Mouse (Mus musculus) heart, postnatal 0 days (tissue): ENCODE measurements at regions not wholly inside any gene's neighbourhood (a gene's known extent, or its start where the extent isn't known, plus 50 kb on each side); places are given as distances from the start of the nearest gene placed in this dataset.

Source experiments
- ATAC-seq: fragments of 200-750 bp; cut with Nextera tagmentation; 2 replicates; pipeline ENCODE4 v1.8.0; 2017; ENCODE audit warnings: low read depth, moderate number of reproducible peaks, moderate library complexity; ENCODE audit not compliant: insufficient read depth
- DNase-seq: peaks from one replicate; pipeline ENCODE4 v3.0.0-alpha.2; 2016; ENCODE audit warnings: low spot score
- H3K27ac ChIP-seq: fragments of 300-500 bp; sonication (generic); 2 replicates; pipeline ENCODE4 v1.5.1; 2014; ENCODE audit warnings: low read depth, mild to moderate bottlenecking
- H3K27me3 ChIP-seq: fragments of 300-500 bp; sonication (generic); 2 replicates; pipeline ENCODE4 v1.6.1; 2014; ENCODE audit warnings: low read length, mixed read lengths; ENCODE audit not compliant: control insufficient read depth, insufficient read depth
- H3K36me3 ChIP-seq: fragments of 300-500 bp; sonication (generic); replicated peaks from 2 replicates; pipeline ENCODE4 v1.6.1; 2014; ENCODE audit warnings: low read length, mixed read lengths; ENCODE audit not compliant: control insufficient read depth, insufficient read depth
- H3K4me1 ChIP-seq: fragments of 300-500 bp; sonication (generic); 2 replicates; pipeline ENCODE4 v1.6.1; 2014; ENCODE audit warnings: antibody characterized with exemption; ENCODE audit not compliant: control insufficient read depth, insufficient read depth
- H3K4me2 ChIP-seq: fragments of 300-500 bp; sonication (generic); 2 replicates; pipeline ENCODE4 v1.6.1; 2014; ENCODE audit warnings: low read depth, mild to moderate bottlenecking, low read length, moderate library complexity
- H3K4me3 ChIP-seq: fragments of 300-500 bp; sonication (generic); 2 replicates; pipeline ENCODE4 v1.5.1; 2014; ENCODE audit warnings: low read depth, low read length
- H3K9ac ChIP-seq: fragments of 300-500 bp; sonication (generic); replicated peaks from 2 replicates; pipeline ENCODE4 v1.6.1; 2014; ENCODE audit warnings: low read depth, low read length, mixed read lengths
- H3K9me3 ChIP-seq: fragments of 300-500 bp; sonication (generic); replicated peaks from 2 replicates; pipeline ENCODE4 v1.6.1; 2016; ENCODE audit warnings: low read length; ENCODE audit not compliant: control insufficient read depth
- CTCF ChIP-seq: IDR thresholded peaks from 2 replicates; pipeline ENCODE4 v1.5.1; 2016; ENCODE audit warnings: antibody characterized with exemption, control low read depth, low read depth
- EP300 ChIP-seq: IDR thresholded peaks from 2 replicates; pipeline ENCODE4 v1.6.1; 2016; ENCODE audit warnings: antibody characterized with exemption, low read depth
- WGBS: fragments of 180-500 bp; shearing (Covaris S2); extraction: QIAGEN DNeasy Blood & Tissue Kit; methylation state at CpG from one replicate; pipeline ENCODE4 v1.1.7; 2014; 5-methylcytosine and 5-hydroxymethylcytosine counted together

- 72% methylated on average over 5 of the region's 5 CpGs for WGBS
- H3K4me2 ChIP-seq: no peak overlapping the region
- TF ChIP-seq CTCF (no peak), EP300 (no peak)
Measured at GRCm38 (mm10) chr15:10898309-10898708, 53.8 kb upstream of the C1qtnf3 start.

GRCm38 (mm10) chr15:10898715-10899486 lies 53.2 kb upstream of the C1qtnf3 start:
- TF ChIP-seq CTCF: no peak
- no peak for TF ChIP-seq EP300
- Histone ChIP-seq H3K4me1 (no peaks in the 10 kb centered on the region), H3K9ac (no peak overlapping the region), H3K36me3 (no peaks in the 10 kb centered on the region), H3K9me3 (no peaks in the 10 kb centered on the region), H3K4me2 (no peak overlapping the region), H3K27me3 (no peaks in the 10 kb centered on the region), H3K27ac (no peak overlapping the region), H3K4me3 (no peak overlapping the region)
- 53% methylated on average over 4 of the region's 4 CpGs for whole genome bisulfite sequencing
- no peak for ATAC-seq
- DNase-seq: no peak

More at GRCm38 (mm10) chr15:10898309-10898708, 53.8 kb upstream of the C1qtnf3 start:
- H3K36me3 ChIP-seq: no peaks in the 10 kb centered on the region
- no peaks in the 10 kb centered on the region for H3K4me1 ChIP-seq
- H3K9me3 ChIP-seq: no peaks in the 10 kb centered on the region
- no peak overlapping the region for H3K4me3 ChIP-seq
- no peak for ATAC-seq
- DNase-seq: no peak
- H3K9ac ChIP-seq: no peak overlapping the region
- H3K27me3 ChIP-seq: no peaks in the 10 kb centered on the region
- H3K27ac ChIP-seq: no peak overlapping the region

- 75% methylated on average over 7 of the region's 7 CpGs for WGBS
- DNase-seq (no peak), ATAC-seq (no peak)
- Histone ChIP-seq H3K4me2 (no peak overlapping the region), H3K9me3 (no peaks in the 10 kb centered on the region), H3K4me1 (no peaks in the 10 kb centered on the region), H3K36me3 (no peaks in the 10 kb centered on the region), H3K9ac (no peak overlapping the region), H3K27ac (no peak overlapping the region), H3K27me3 (no peaks in the 10 kb centered on the region), H3K4me3 (no peak overlapping the region)
- TF ChIP-seq EP300 (no peak), CTCF (no peak)
Measured at GRCm38 (mm10) chr15:10899904-10900303, 52.2 kb upstream of the C1qtnf3 start.

- ATAC-seq: no peak
- Histone ChIP-seq H3K4me2 (no peak overlapping the region), H3K4me1 (no peaks in the 10 kb centered on the region), H3K27me3 (no peaks in the 10 kb centered on the region), H3K4me3 (no peak overlapping the region), H3K36me3 (no peaks in the 10 kb centered on the region), H3K27ac (no peak overlapping the region), H3K9me3 (no peaks in the 10 kb centered on the region), H3K9ac (no peak overlapping the region)
- 31% methylated on average over 3 of the region's 3 CpGs for WGBS
- DNase-seq: peak; percentile 25
- TF ChIP-seq CTCF: peak; percentile 59
- TF ChIP-seq EP300: no peak
Measured at GRCm38 (mm10) chr15:10901075-10901474, 51.1 kb upstream of the C1qtnf3 start.

- Histone ChIP-seq H3K4me2 (no peak overlapping the region), H3K9ac (no peak overlapping the region), H3K9me3 (no peaks in the 10 kb centered on the region), H3K4me1 (no peaks in the 10 kb centered on the region), H3K36me3 (no peaks in the 10 kb centered on the region), H3K27me3 (no peaks in the 10 kb centered on the region), H3K4me3 (no peak overlapping the region), H3K27ac (no peak overlapping the region)
- WGBS: 46% methylated on average over 1 of the region's 1 CpGs
- TF ChIP-seq EP300 (no peak), CTCF (no peak)
- ATAC-seq: no peak
- no peak for DNase-seq
Measured at GRCm38 (mm10) chr15:10901745-10902262, 50.3 kb upstream of the C1qtnf3 start.
